Mouse (Mus musculus): ENCODE measurements around the gene Plekhg5.

- TF ChIP-seq EP300 (IDR thresholded peaks at IDR 0.05) (no peak), CTCF (IDR thresholded peaks at IDR 0.05) (no peak)
Measured at GRCm38 (mm10) chr4:152069245-152069644, 3.1 kb upstream of the Plekhg5 start.
